Mouse (Mus musculus): ENCODE data around the gene Fbxw4.
"Not testable (repeated sequence)": the region's sequence is repeated elsewhere in the genome, so short reads cannot be mapped to it uniquely, and the experiment has no call there.

The Fbxw4 gene

GRCm38 (mm10) chr19:45656810-45657595, 3.1 kb downstream of the Fbxw4 start:
- peak in 1 of 2 experiments; percentile 28 for DNase-seq (ENCODE audit: low spot score in 2 of 2)

- no peak for DNase-seq (ENCODE audit: low spot score in 2 of 2)
These were observed 4.2 kb downstream of the Fbxw4 start for GRCm38 (mm10) chr19:45655870-45656269.

- no peak for DNase-seq (ENCODE audit: low spot score in 2 of 2)
These were observed 6.1 kb downstream of the Fbxw4 start for GRCm38 (mm10) chr19:45653986-45654385.

- peak in 1 of 2 experiments; percentile 24 for DNase-seq (ENCODE audit: low spot score in 2 of 2)
These were observed 7.7 kb downstream of the Fbxw4 start for GRCm38 (mm10) chr19:45652286-45652988.

GRCm38 (mm10) chr19:45651524-45651923, 8.6 kb downstream of the Fbxw4 start:
- DNase-seq (ENCODE audit: low spot score in 2 of 2) = no peak

GRCm38 (mm10) chr19:45649776-45650175, 10.3 kb downstream of the Fbxw4 start:
- no peak for DNase-seq (ENCODE audit: low spot score in 2 of 2)

- DNase-seq (ENCODE audit: low spot score in 2 of 2) = not testable (repeated sequence)
These were observed 11.6 kb downstream of the Fbxw4 start for GRCm38 (mm10) chr19:45648469-45648868.

- DNase-seq (ENCODE audit: low spot score in 2 of 2) = no peak
These were observed 13.2 kb downstream of the Fbxw4 start for GRCm38 (mm10) chr19:45646866-45647265.

GRCm38 (mm10) chr19:45640691-45641090, 19.4 kb downstream of the Fbxw4 start:
- no peak for DNase-seq (ENCODE audit: low spot score in 2 of 2)

- DNase-seq (ENCODE audit: low spot score in 2 of 2) = no peak
These were observed 24.2 kb downstream of the Fbxw4 start for GRCm38 (mm10) chr19:45635960-45636359.

GRCm38 (mm10) chr19:45631584-45631983, 28.5 kb downstream of the Fbxw4 start:
- DNase-seq (ENCODE audit: low spot score in 2 of 2) = no peak

- DNase-seq (ENCODE audit: low spot score in 2 of 2) = no peak
These were observed 29.2 kb downstream of the Fbxw4 start for GRCm38 (mm10) chr19:45630953-45631352.

GRCm38 (mm10) chr19:45629219-45629618, 30.9 kb downstream of the Fbxw4 start:
- peak in 1 of 2 experiments; percentile 57 for DNase-seq (ENCODE audit: low spot score in 2 of 2)

- no peak for DNase-seq (ENCODE audit: low spot score in 2 of 2)
These were observed 31.5 kb downstream of the Fbxw4 start for GRCm38 (mm10) chr19:45628649-45629048.

- no peak for DNase-seq (ENCODE audit: low spot score in 2 of 2)
These were observed 33.1 kb downstream of the Fbxw4 start for GRCm38 (mm10) chr19:45627036-45627435.

GRCm38 (mm10) chr19:45623710-45624109, 36.4 kb downstream of the Fbxw4 start:
- no peak for DNase-seq (ENCODE audit: low spot score in 2 of 2)

GRCm38 (mm10) chr19:45622144-45622543, 38.0 kb downstream of the Fbxw4 start:
- no peak for DNase-seq (ENCODE audit: low spot score in 2 of 2)

- DNase-seq (ENCODE audit: low spot score in 2 of 2) = no peak
These were observed 39.1 kb downstream of the Fbxw4 start for GRCm38 (mm10) chr19:45621061-45621460.

- no peak for DNase-seq (ENCODE audit: low spot score in 2 of 2)
These were observed 40.2 kb downstream of the Fbxw4 start for GRCm38 (mm10) chr19:45619744-45620501.

GRCm38 (mm10) chr19:45618184-45618583, 41.9 kb downstream of the Fbxw4 start:
- DNase-seq (ENCODE audit: low spot score in 2 of 2) = no peak

GRCm38 (mm10) chr19:45616735-45617134, 43.4 kb downstream of the Fbxw4 start:
- DNase-seq (ENCODE audit: low spot score in 2 of 2) = no peak

- DNase-seq (ENCODE audit: low spot score in 2 of 2) = no peak
These were observed 43.9 kb downstream of the Fbxw4 start for GRCm38 (mm10) chr19:45616214-45616518.
